Mouse (Mus musculus): ENCODE data around the gene Smg9. TPM values are rescaled to one million over a fixed set of nuclear protein-coding genes. Genes with fewer than 3 reads are reported as not detected.

The Smg9 gene
- total RNA-seq, 1 experiment: 25.7 TPM

- Histone ChIP-seq H3K36me3 (ENCODE audit: control insufficient read depth, insufficient read depth, low read length, poor library complexity, severe bottlenecking) (no peaks in the 10 kb centered on the region), H3K4me3 (ENCODE audit: insufficient read depth in 1 of 2, low read depth in 1 of 2, low read length in 2 of 2, poor library complexity in 1 of 2, severe bottlenecking in 1 of 2) (no peak overlapping the region), H3K9ac (ENCODE audit: insufficient read depth, low read depth, low read length, poor library complexity, severe bottlenecking) (no peak overlapping the region), H3K9me3 (ENCODE audit: control insufficient read depth, insufficient read depth, low read depth, low read length) (no peaks in the 10 kb centered on the region), H3K4me1 (ENCODE audit: control insufficient read depth in 2 of 2, insufficient read depth in 2 of 2, low read length in 2 of 2, poor library complexity in 1 of 2) (peaks cover 0 to 3% of the 10 kb centered on the region in 2 experiments; a peak in 1 of 4 replicates), H3K27ac (ENCODE audit: insufficient read depth, low read depth, low read length, poor library complexity, severe bottlenecking) (no peak overlapping the region)
- no peak for TF ChIP-seq ZNF384 (IDR thresholded peaks at IDR 0.05; ENCODE audit: low read depth, low read length)
- TF ChIP-seq MAFK (IDR thresholded peaks at IDR 0.05; ENCODE audit: insufficient read depth, low read depth, low read length): no peak
- TF ChIP-seq ZC3H11A (IDR thresholded peaks at IDR 0.05; ENCODE audit: borderline replicate concordance, low read depth, low read length): no peak
- no peak for TF ChIP-seq CHD2 (IDR thresholded peaks at IDR 0.05; ENCODE audit: low read depth, low read length)
- TF ChIP-seq HCFC1 (IDR thresholded peaks at IDR 0.05; ENCODE audit: borderline replicate concordance, insufficient read depth, low read length): no peak
- DNase-seq (ENCODE audit: low read depth, low spot score): no peak
- in situ Hi-C loops (cut with MboI; ENCODE audit: low sequenced_read_pairs in 2 of 2, unreplicated experiment in 2 of 2): no loop called here
Measured at GRCm38 (mm10) chr7:24429413-24430112, 30.1 kb downstream of the Smg9 start.

DNA sequence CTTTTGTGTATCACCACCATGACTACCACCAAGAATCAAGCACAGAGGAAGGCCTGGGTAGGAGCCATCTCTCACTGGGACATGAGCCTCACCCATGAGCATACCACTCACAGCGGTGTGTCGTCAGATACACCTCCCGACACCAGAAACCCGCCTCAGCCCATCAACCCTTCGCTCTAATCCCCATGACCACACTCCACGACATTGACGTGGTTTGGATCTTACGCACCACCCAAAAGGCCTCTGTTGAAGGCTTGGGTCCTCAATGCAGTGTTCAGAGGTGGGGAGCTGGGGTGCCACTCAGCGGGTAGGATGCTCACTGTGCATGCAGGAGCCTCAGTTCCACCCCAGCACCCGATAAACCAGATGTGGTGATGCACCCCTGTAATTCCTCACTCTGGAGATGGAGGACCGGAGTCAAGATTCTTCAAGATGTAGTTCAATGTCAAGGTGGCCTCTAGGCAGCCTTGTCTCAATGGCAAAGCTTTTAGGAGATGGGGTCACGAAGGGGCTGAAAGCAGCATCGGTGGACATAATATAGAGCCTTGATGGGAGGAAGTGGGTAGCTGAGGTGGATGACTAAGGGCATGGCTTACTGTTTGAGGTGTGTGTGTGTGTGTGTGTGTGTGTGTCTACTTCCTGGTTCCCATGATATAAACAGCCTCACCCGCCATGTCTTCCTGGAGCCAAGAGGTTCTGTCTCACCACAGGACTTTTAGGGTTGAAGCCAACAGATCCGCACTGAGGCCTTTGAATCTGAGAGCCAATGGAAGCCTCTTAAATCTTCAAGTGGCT is 31.3 kb downstream of the Smg9 start:
- Histone ChIP-seq H3K4me3 (ENCODE audit: insufficient read depth in 1 of 2, low read depth in 1 of 2, low read length in 2 of 2, poor library complexity in 1 of 2, severe bottlenecking in 1 of 2) (no peak overlapping the region), H3K4me1 (ENCODE audit: control insufficient read depth in 2 of 2, insufficient read depth in 2 of 2, low read length in 2 of 2, poor library complexity in 1 of 2) (peaks cover 0 to 3% of the 10 kb centered on the region in 2 experiments; a peak in 1 of 4 replicates), H3K9ac (ENCODE audit: insufficient read depth, low read depth, low read length, poor library complexity, severe bottlenecking) (no peak overlapping the region), H3K36me3 (ENCODE audit: control insufficient read depth, insufficient read depth, low read length, poor library complexity, severe bottlenecking) (no peaks in the 10 kb centered on the region), H3K9me3 (ENCODE audit: control insufficient read depth, insufficient read depth, low read depth, low read length) (no peaks in the 10 kb centered on the region), H3K27ac (ENCODE audit: insufficient read depth, low read depth, low read length, poor library complexity, severe bottlenecking) (no peak overlapping the region)
- no peak for TF ChIP-seq ZNF384 (IDR thresholded peaks at IDR 0.05; ENCODE audit: low read depth, low read length)
- no peak for TF ChIP-seq CHD2 (IDR thresholded peaks at IDR 0.05; ENCODE audit: low read depth, low read length)
- TF ChIP-seq MAFK (IDR thresholded peaks at IDR 0.05; ENCODE audit: insufficient read depth, low read depth, low read length): no peak
- no peak for TF ChIP-seq ZC3H11A (IDR thresholded peaks at IDR 0.05; ENCODE audit: borderline replicate concordance, low read depth, low read length)
- TF ChIP-seq HCFC1 (IDR thresholded peaks at IDR 0.05; ENCODE audit: borderline replicate concordance, insufficient read depth, low read length): no peak
- in situ Hi-C loops (cut with MboI; ENCODE audit: low sequenced_read_pairs in 2 of 2, unreplicated experiment in 2 of 2): no loop called here
- DNase-seq (ENCODE audit: low read depth, low spot score): no peak

DNA sequence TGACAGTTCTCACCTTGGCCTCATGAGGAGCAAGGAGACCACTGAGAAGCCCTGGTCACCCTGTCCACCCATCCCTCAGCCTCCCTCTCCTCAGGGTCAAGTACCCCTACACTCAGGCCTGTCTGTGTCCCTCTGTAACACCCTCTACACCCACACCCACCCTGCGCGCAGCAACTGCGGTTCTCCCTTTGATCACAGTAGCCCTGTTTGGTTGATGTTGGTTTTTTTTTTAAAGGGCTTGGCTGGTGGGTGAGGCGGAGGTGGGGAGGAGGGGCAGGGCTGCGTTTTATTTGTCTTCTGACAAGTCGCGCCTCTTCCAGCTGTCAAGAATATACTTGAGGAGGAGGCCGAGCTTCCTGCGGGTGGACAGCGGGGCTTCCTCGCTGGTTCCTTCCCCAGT is 32.3 kb downstream of the Smg9 start:
- no peak for DNase-seq (ENCODE audit: low read depth, low spot score)
- H3K9me3 ChIP-seq (ENCODE audit: control insufficient read depth, insufficient read depth, low read depth, low read length): no peaks in the 10 kb centered on the region

DNA sequence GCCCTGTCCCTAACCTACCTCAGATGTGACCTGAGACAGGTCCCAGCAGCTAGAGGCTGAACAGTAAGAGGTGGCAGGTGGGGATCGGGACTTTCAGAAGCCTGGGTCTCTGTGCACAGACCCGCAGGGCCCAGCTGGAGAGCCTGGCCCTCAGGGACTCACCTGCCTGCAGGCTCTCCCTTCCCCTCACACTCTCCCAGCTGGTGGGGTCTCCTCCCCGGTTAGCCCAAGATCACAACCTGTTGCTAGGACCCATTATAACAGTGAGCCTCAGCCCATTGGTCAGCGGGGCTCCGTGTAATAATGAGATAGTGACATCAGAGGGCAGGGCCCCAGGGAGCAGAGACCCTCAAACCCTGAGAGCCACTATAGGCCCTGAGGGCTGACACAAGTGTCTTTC is 35.9 kb downstream of the Smg9 start:
- H3K27ac ChIP-seq (ENCODE audit: insufficient read depth, low read depth, low read length, poor library complexity, severe bottlenecking): no peak overlapping the region
- no peaks in the 10 kb centered on the region for H3K9me3 ChIP-seq (ENCODE audit: control insufficient read depth, insufficient read depth, low read depth, low read length)
- no peaks in the 10 kb centered on the region for H3K36me3 ChIP-seq (ENCODE audit: control insufficient read depth, insufficient read depth, low read length, poor library complexity, severe bottlenecking)
- no peak for TF ChIP-seq ZNF384 (IDR thresholded peaks at IDR 0.05; ENCODE audit: low read depth, low read length)
- no peak for TF ChIP-seq ZC3H11A (IDR thresholded peaks at IDR 0.05; ENCODE audit: borderline replicate concordance, low read depth, low read length)
- no peak for TF ChIP-seq CHD2 (IDR thresholded peaks at IDR 0.05; ENCODE audit: low read depth, low read length)
- no peak for TF ChIP-seq MAFK (IDR thresholded peaks at IDR 0.05; ENCODE audit: insufficient read depth, low read depth, low read length)
- TF ChIP-seq HCFC1 (IDR thresholded peaks at IDR 0.05; ENCODE audit: borderline replicate concordance, insufficient read depth, low read length): no peak
- H3K9ac ChIP-seq (ENCODE audit: insufficient read depth, low read depth, low read length, poor library complexity, severe bottlenecking): no peak overlapping the region
- no peak for DNase-seq (ENCODE audit: low read depth, low spot score)
- in situ Hi-C loops (cut with MboI; ENCODE audit: low sequenced_read_pairs in 2 of 2, unreplicated experiment in 2 of 2): no loop called here
- H3K4me1 ChIP-seq (ENCODE audit: control insufficient read depth in 2 of 2, insufficient read depth in 2 of 2, low read length in 2 of 2, poor library complexity in 1 of 2): peaks cover 0 to 3% of the 10 kb centered on the region in 2 experiments; a peak in 1 of 4 replicates
- no peak overlapping the region for H3K4me3 ChIP-seq (ENCODE audit: insufficient read depth in 1 of 2, low read depth in 1 of 2, low read length in 2 of 2, poor library complexity in 1 of 2, severe bottlenecking in 1 of 2)

More for the DNA sequence above, 32.3 kb downstream of the Smg9 start:
- Histone ChIP-seq H3K9ac (ENCODE audit: insufficient read depth, low read depth, low read length, poor library complexity, severe bottlenecking) (no peak overlapping the region; the same call in 1 of the 2 replicates), H3K4me1 (ENCODE audit: control insufficient read depth in 2 of 2, insufficient read depth in 2 of 2, low read length in 2 of 2, poor library complexity in 1 of 2) (peaks cover 0 to 3% of the 10 kb centered on the region in 2 experiments; a peak in 1 of 4 replicates), H3K36me3 (ENCODE audit: control insufficient read depth, insufficient read depth, low read length, poor library complexity, severe bottlenecking) (no peaks in the 10 kb centered on the region), H3K4me3 (ENCODE audit: insufficient read depth in 1 of 2, low read depth in 1 of 2, low read length in 2 of 2, poor library complexity in 1 of 2, severe bottlenecking in 1 of 2) (no peak overlapping the region), H3K27ac (ENCODE audit: insufficient read depth, low read depth, low read length, poor library complexity, severe bottlenecking) (no peak overlapping the region)
- TF ChIP-seq ZC3H11A (IDR thresholded peaks at IDR 0.05; ENCODE audit: borderline replicate concordance, low read depth, low read length) (no peak), HCFC1 (IDR thresholded peaks at IDR 0.05; ENCODE audit: borderline replicate concordance, insufficient read depth, low read length) (no peak), CHD2 (IDR thresholded peaks at IDR 0.05; ENCODE audit: low read depth, low read length) (no peak)
- in situ Hi-C loops (cut with MboI; ENCODE audit: low sequenced_read_pairs in 2 of 2, unreplicated experiment in 2 of 2): no loop called here

Measured in ES-E14 (cell line).